12 mouse cellular contexts compared by ENCODE assay signal in genomic region chr4:156125393-156125792, GRCm38 (mm10).
"Had no signal": no experiment of that assay in that cellular context is flagged by ENCODE, and none has a peak within 500 bp of the region (broad histone marks: within the 10 kb centered on the region; RNA-seq: fewer than 3 reads in every experiment).

No protein-coding gene starts in this region.

- DNase-seq: retina, postnatal 1 day; right cerebral cortex, adult 18-20 months; right cerebral cortex, postnatal 14 days; right cerebral cortex, postnatal 25 days; right cerebral cortex, postnatal 4 days; spleen, adult 18-20 months; thymus, adult 18-20 months; thymus, adult 2 months; thymus, postnatal 14 days; thymus, postnatal 25 days; thymus, postnatal 36 days; thymus, postnatal 4 days had no signal
